Mouse (Mus musculus) layer of hippocampus, adult 18-20 months (tissue): ENCODE results near the gene Col9a1. TPM values are rescaled to one million over a fixed set of nuclear protein-coding genes. Genes with fewer than 3 reads are reported as not detected.

ENCODE experiments used
- DNase-seq, 2 experiments: peaks; one replicate each; pipeline ENCODE4 v3.0.0; 2022; ENCODE audit warnings: low spot score in 2 of 2
- long read RNA-seq: library from polyadenylated mRNA; stranded (forward); transcript quantifications from one replicate; pipeline ENCODE4 v2.0.0, GENCODE M21; 2021
- total RNA-seq, 2 experiments: library from RNA; stranded (reverse); gene quantifications; 2 replicates each; pipeline ENCODE4 v1.2.3; 2021

The Col9a1 gene
- under 1 TPM; 0.25 to 0.30 TPM for total RNA-seq
- long read RNA-seq, result 0 reads

GRCm38 (mm10) chr1:24177224-24177851 lies at the start of gene Col9a1:
TSS of gene Col9a1 (plus strand) at chr1:24177610.
- no peak for DNase-seq

GRCm38 (mm10) chr1:24127866-24128265 lies 49.5 kb upstream of the Col9a1 start:
- DNase-seq, result no peak

- no peak for DNase-seq
Measured at GRCm38 (mm10) chr1:24133853-24134252, 43.6 kb upstream of the Col9a1 start.

- peak in 1 of 2 experiments; percentile 12 for DNase-seq
Measured at GRCm38 (mm10) chr1:24134792-24135191, 42.6 kb upstream of the Col9a1 start.

GRCm38 (mm10) chr1:24137133-24137532 lies 40.3 kb upstream of the Col9a1 start:
- peak; percentile 61 to 76 for DNase-seq

GRCm38 (mm10) chr1:24140555-24140954 lies 36.9 kb upstream of the Col9a1 start:
- no peak for DNase-seq

GRCm38 (mm10) chr1:24143504-24143903 lies 33.9 kb upstream of the Col9a1 start:
- DNase-seq, result peak in 1 of 2 experiments; percentile 10

GRCm38 (mm10) chr1:24157751-24158150 lies 19.7 kb upstream of the Col9a1 start:
- DNase-seq, result no peak

GRCm38 (mm10) chr1:24169410-24169809 lies 8.0 kb upstream of the Col9a1 start:
- no peak for DNase-seq

- peak; percentile 42 to 79 for DNase-seq
Measured at GRCm38 (mm10) chr1:24171205-24171866, 6.1 kb upstream of the Col9a1 start.

- no peak for DNase-seq
Measured at GRCm38 (mm10) chr1:24171898-24172297, 5.5 kb upstream of the Col9a1 start.

GRCm38 (mm10) chr1:24172656-24173055 lies 4.8 kb upstream of the Col9a1 start:
- peak in 1 of 2 experiments; percentile 19 for DNase-seq

GRCm38 (mm10) chr1:24175761-24176160 lies 1.6 kb upstream of the Col9a1 start:
- no peak for DNase-seq

GRCm38 (mm10) chr1:24179856-24180255 lies 2.4 kb downstream of the Col9a1 start:
- no peak for DNase-seq

GRCm38 (mm10) chr1:24184981-24185380 lies 7.6 kb downstream of the Col9a1 start:
- peak; percentile 1 to 35 for DNase-seq

- no peak for DNase-seq
Measured at GRCm38 (mm10) chr1:24186964-24187363, 9.6 kb downstream of the Col9a1 start.

- DNase-seq, result no peak
Measured at GRCm38 (mm10) chr1:24191668-24192067, 14.3 kb downstream of the Col9a1 start.

GRCm38 (mm10) chr1:24194111-24194510 lies 16.7 kb downstream of the Col9a1 start:
- DNase-seq, result no peak

- DNase-seq, result no peak
Measured at GRCm38 (mm10) chr1:24195070-24195840, 17.8 kb downstream of the Col9a1 start.

- no peak for DNase-seq
Measured at GRCm38 (mm10) chr1:24195951-24196517, 18.6 kb downstream of the Col9a1 start.

- DNase-seq, result no peak
Measured at GRCm38 (mm10) chr1:24211621-24212385, 34.4 kb downstream of the Col9a1 start.
